Mouse (Mus musculus) hindbrain, embryonic 14.5 days (tissue): ENCODE measurements around the gene Sox8. TPM values are rescaled to one million over a fixed set of nuclear protein-coding genes. Genes with fewer than 3 reads are reported as not detected.
A peak's percentile ranks its signal among the peaks of the same experiment; 100 is the strongest.

ENCODE experiments used
- ATAC-seq: fragments of 200-750 bp; cut with Nextera tagmentation; 2 replicates; pipeline ENCODE4 v1.8.0; 2017; ENCODE audit warnings: moderate number of reproducible peaks, mild to moderate bottlenecking, moderate TSS enrichment, moderate library complexity; ENCODE audit not compliant: low FRiP score
- DNase-seq: peaks from one replicate; pipeline ENCODE4 v3.0.0-alpha.2; 2015; ENCODE audit warnings: low spot score
- H3K27ac ChIP-seq: fragments of 300-500 bp; sonication (generic); 2 replicates; pipeline ENCODE4 v1.5.1; 2014; ENCODE audit warnings: mild to moderate bottlenecking, moderate library complexity
- H3K27me3 ChIP-seq: fragments of 300-500 bp; sonication (generic); 2 replicates; pipeline ENCODE4 v1.6.1; 2014; ENCODE audit warnings: mild to moderate bottlenecking, low read length, mixed read lengths; ENCODE audit not compliant: control insufficient read depth, insufficient read depth
- H3K36me3 ChIP-seq: fragments of 300-500 bp; sonication (generic); replicated peaks from 2 replicates; pipeline ENCODE4 v1.6.1; 2014; ENCODE audit not compliant: control insufficient read depth, insufficient read depth
- H3K4me1 ChIP-seq: fragments of 300-500 bp; sonication (generic); replicated peaks from 2 replicates; pipeline ENCODE4 v1.6.1; 2014; ENCODE audit warnings: antibody characterized with exemption, low read length, mixed read lengths; ENCODE audit not compliant: control insufficient read depth, insufficient read depth
- H3K4me2 ChIP-seq: fragments of 300-500 bp; sonication (generic); replicated peaks from 2 replicates; pipeline ENCODE4 v1.6.1; 2014; ENCODE audit warnings: mild to moderate bottlenecking, moderate library complexity
- H3K4me3 ChIP-seq: fragments of 300-500 bp; sonication (generic); replicated peaks from 2 replicates; pipeline ENCODE4 v1.5.1; 2014; ENCODE audit warnings: mild to moderate bottlenecking, low read length
- H3K9ac ChIP-seq: fragments of 300-500 bp; sonication (generic); 2 replicates; pipeline ENCODE4 v1.6.1; 2014
- H3K9me3 ChIP-seq: fragments of 300-500 bp; sonication (generic); 2 replicates; pipeline ENCODE4 v1.6.1; 2016; ENCODE audit warnings: low read length; ENCODE audit not compliant: control insufficient read depth
- WGBS: fragments of 180-500 bp; shearing (Covaris S2); extraction: QIAGEN DNeasy Blood & Tissue Kit; methylation state at CpG from one replicate; pipeline ENCODE4 v1.1.7; 2014; 5-methylcytosine and 5-hydroxymethylcytosine counted together
- polyA plus RNA-seq: library from polyadenylated mRNA; unstranded; fragments of >200 nt; fragmentation: Nextera tagmentation; extraction: Ambion mirVana; gene quantifications from 2 replicates; pipeline ENCODE4 v1.2.1, GENCODE M21; 2014

Sox8 gene
- polyA plus RNA-seq, 1 experiment from 2014 or later, result 18.5 TPM

- DNase-seq, result no peak
- Histone ChIP-seq H3K27me3 (peaks cover 17% of the 10 kb centered on the region), H3K27ac (peak overlapping the region; percentile 64)
Observed at GRCm38 (mm10) chr17:25565244-25565643, 5.2 kb downstream of the Sox8 start.

GRCm38 (mm10) chr17:25564481-25564880, 6.0 kb downstream of the Sox8 start:
- WGBS, result 65% methylated on average over 5 of the region's 5 CpGs
- Histone ChIP-seq H3K4me2 (no peak overlapping the region), H3K36me3 (no peaks in the 10 kb centered on the region), H3K9me3 (no peaks in the 10 kb centered on the region), H3K4me1 (peaks cover 38% of the 10 kb centered on the region), H3K9ac (no peak overlapping the region), H3K4me3 (no peak overlapping the region), H3K27me3 (peaks cover 9% of the 10 kb centered on the region), H3K27ac (peak overlapping the region; percentile 38; the same call in 1 of the 2 replicates)
- DNase-seq, result no peak
- no peak for ATAC-seq

More at GRCm38 (mm10) chr17:25565244-25565643, 5.2 kb downstream of the Sox8 start:
- Histone ChIP-seq H3K9me3 (no peaks in the 10 kb centered on the region), H3K4me1 (peaks cover 45% of the 10 kb centered on the region), H3K9ac (no peak overlapping the region), H3K4me2 (peak overlapping the region; percentile 96), H3K36me3 (no peaks in the 10 kb centered on the region), H3K4me3 (no peak overlapping the region)
- peak; percentile 22; the same call in 1 of the 2 replicates for ATAC-seq
- 20% methylated on average over 6 of the region's 6 CpGs for WGBS

- ATAC-seq, result peak; percentile 83; the same call in 1 of the 2 replicates
- Histone ChIP-seq H3K9me3 (no peaks in the 10 kb centered on the region), H3K4me2 (no peak overlapping the region), H3K36me3 (no peaks in the 10 kb centered on the region), H3K27me3 (no peaks in the 10 kb centered on the region), H3K4me3 (no peak overlapping the region), H3K9ac (peak overlapping the region; percentile 39; the same call in 1 of the 2 replicates), H3K27ac (peak overlapping the region; percentile 81), H3K4me1 (peaks cover 44% of the 10 kb centered on the region)
- DNase-seq, result peak; percentile 72
- WGBS, result 16% methylated on average over 16 of the region's 16 CpGs
Observed at GRCm38 (mm10) chr17:25561223-25562028, 9.1 kb downstream of the Sox8 start.

- DNase-seq, result no peak
- peak overlapping the region; percentile 81 for H3K27ac ChIP-seq
- no peaks in the 10 kb centered on the region for H3K36me3 ChIP-seq
- no peaks in the 10 kb centered on the region for H3K27me3 ChIP-seq
- peak overlapping the region; percentile 3; the same call in 1 of the 2 replicates for H3K9ac ChIP-seq
- H3K9me3 ChIP-seq, result no peaks in the 10 kb centered on the region
- H3K4me1 ChIP-seq, result peaks cover 52% of the 10 kb centered on the region
- no peak overlapping the region for H3K4me2 ChIP-seq
- WGBS, result 28% methylated on average over 5 of the region's 5 CpGs
- H3K4me3 ChIP-seq, result no peak overlapping the region
- no peak for ATAC-seq
Observed at GRCm38 (mm10) chr17:25560554-25561222, 9.8 kb downstream of the Sox8 start.

GRCm38 (mm10) chr17:25559634-25560033, 10.9 kb downstream of the Sox8 start:
- peaks cover 50% of the 10 kb centered on the region for H3K4me1 ChIP-seq
- WGBS, result 31% methylated on average over 4 of the region's 4 CpGs
- ATAC-seq (no peak), DNase-seq (peak; percentile 21)
- H3K4me3 ChIP-seq, result no peak overlapping the region
- H3K9ac ChIP-seq, result no peak overlapping the region
- H3K27me3 ChIP-seq, result no peaks in the 10 kb centered on the region
- no peak overlapping the region for H3K4me2 ChIP-seq
- H3K27ac ChIP-seq, result peak overlapping the region; percentile 81; the same call in 1 of the 2 replicates
- H3K36me3 ChIP-seq, result no peaks in the 10 kb centered on the region
- no peaks in the 10 kb centered on the region for H3K9me3 ChIP-seq

GRCm38 (mm10) chr17:25556630-25557354, 13.7 kb downstream of the Sox8 start:
- ATAC-seq, result peak; percentile 61
- H3K9ac ChIP-seq, result peak overlapping the region; percentile 42
- peaks cover 33% of the 10 kb centered on the region for H3K4me1 ChIP-seq

GRCm38 (mm10) chr17:25555666-25556629, 14.5 kb downstream of the Sox8 start:
- H3K4me3 ChIP-seq, result peak overlapping the region; percentile 23
- no peak for DNase-seq
- H3K4me2 ChIP-seq, result peak overlapping the region; percentile 61
- peaks cover 26% of the 10 kb centered on the region for H3K4me1 ChIP-seq
- H3K36me3 ChIP-seq, result no peaks in the 10 kb centered on the region
- no peaks in the 10 kb centered on the region for H3K27me3 ChIP-seq
- H3K9me3 ChIP-seq, result no peaks in the 10 kb centered on the region
- peak; percentile 51; the same call in 1 of the 2 replicates for ATAC-seq
- H3K27ac ChIP-seq, result peak overlapping the region; percentile 75
- H3K9ac ChIP-seq, result peak overlapping the region; percentile 42
- 6% methylated on average over 29 of the region's 29 CpGs for WGBS

More at GRCm38 (mm10) chr17:25556630-25557354, 13.7 kb downstream of the Sox8 start:
- Histone ChIP-seq H3K4me2 (peak overlapping the region; percentile 61), H3K36me3 (no peaks in the 10 kb centered on the region), H3K27me3 (no peaks in the 10 kb centered on the region), H3K9me3 (no peaks in the 10 kb centered on the region), H3K4me3 (peak overlapping the region; percentile 23), H3K27ac (peak overlapping the region; percentile 75)
- WGBS, result 7% methylated on average over 21 of the region's 21 CpGs
- DNase-seq, result peak; percentile 63

GRCm38 (mm10) chr17:25555159-25555558, 15.3 kb downstream of the Sox8 start:
- Histone ChIP-seq H3K4me1 (peaks cover 23% of the 10 kb centered on the region), H3K27ac (peak overlapping the region; percentile 75; the same call in 1 of the 2 replicates), H3K4me2 (no peak overlapping the region), H3K36me3 (no peaks in the 10 kb centered on the region), H3K4me3 (no peak overlapping the region), H3K9ac (no peak overlapping the region), H3K9me3 (no peaks in the 10 kb centered on the region), H3K27me3 (no peaks in the 10 kb centered on the region)
- DNase-seq (no peak), ATAC-seq (no peak)
- WGBS, result 51% methylated on average over 3 of the region's 3 CpGs
